Mouse (Mus musculus): ENCODE data around the gene Cntnap1.

- no peak for TF ChIP-seq CTCF (IDR thresholded peaks at IDR 0.05; ENCODE audit: low read depth, low read length)
- TF ChIP-seq EP300 (IDR thresholded peaks at IDR 0.05; ENCODE audit: insufficient read depth, low read depth, low read length), result no peak
- TF ChIP-seq POLR2A (IDR thresholded peaks at IDR 0.05; ENCODE audit: insufficient read depth, low read length), result no peak
Measured at GRCm38 (mm10) chr11:101154648-101155047, 15.7 kb upstream of the Cntnap1 start.

All from ES-Bruce4 (cell line).